Mouse (Mus musculus) midbrain, postnatal 0 days (tissue): ENCODE results near the gene Gm9736. TPM values are rescaled to one million over a fixed set of nuclear protein-coding genes. Genes with fewer than 3 reads are reported as not detected.
"Not testable (repeated sequence)": the region's sequence is repeated elsewhere in the genome, so short reads cannot be mapped to it uniquely, and the experiment has no call there.

Experiments used
- ATAC-seq: fragments of 200-750 bp; cut with Nextera tagmentation; 2 replicates; pipeline ENCODE4 v1.8.0; 2017; ENCODE audit warnings: moderate number of reproducible peaks, mild to moderate bottlenecking, moderate TSS enrichment, moderate library complexity; ENCODE audit not compliant: low FRiP score
- DNase-seq: peaks from one replicate; pipeline ENCODE4 v3.0.0-alpha.2; 2015; ENCODE audit warnings: low spot score
- H3K27ac ChIP-seq: fragments of 300-500 bp; sonication (generic); 2 replicates; pipeline ENCODE4 v1.5.1; 2014; ENCODE audit warnings: low read depth, mild to moderate bottlenecking, low read length, mixed read lengths
- H3K27me3 ChIP-seq: fragments of 300-500 bp; sonication (generic); 2 replicates; pipeline ENCODE4 v1.6.1; 2014; ENCODE audit warnings: low read length, control low read depth, mixed read lengths; ENCODE audit not compliant: insufficient read depth
- H3K36me3 ChIP-seq: fragments of 300-500 bp; sonication (generic); 2 replicates; pipeline ENCODE4 v1.6.1; 2014; ENCODE audit warnings: low read length, control low read depth, mixed read lengths; ENCODE audit not compliant: insufficient read depth
- H3K4me1 ChIP-seq: fragments of 300-500 bp; sonication (generic); 2 replicates; pipeline ENCODE4 v1.6.1; 2014; ENCODE audit warnings: mild to moderate bottlenecking, control low read depth, antibody characterized with exemption, low read length, mixed read lengths; ENCODE audit not compliant: insufficient read depth
- H3K4me2 ChIP-seq: fragments of 300-500 bp; sonication (generic); 2 replicates; pipeline ENCODE4 v1.6.1; 2014; ENCODE audit warnings: low read depth, mild to moderate bottlenecking, low read length, mixed read lengths; ENCODE audit not compliant: poor library complexity, severe bottlenecking
- H3K4me3 ChIP-seq: fragments of 300-500 bp; sonication (generic); 2 replicates; pipeline ENCODE4 v1.5.1; 2014; ENCODE audit warnings: low read depth, mild to moderate bottlenecking, low read length, moderate library complexity
- H3K9ac ChIP-seq: fragments of 300-500 bp; sonication (generic); replicated peaks from 2 replicates; pipeline ENCODE4 v1.6.1; 2014; ENCODE audit warnings: mild to moderate bottlenecking, low read length, moderate library complexity, mixed read lengths; ENCODE audit not compliant: poor library complexity, severe bottlenecking
- H3K9me3 ChIP-seq: fragments of 300-500 bp; sonication (generic); 2 replicates; pipeline ENCODE4 v1.6.1; 2016; ENCODE audit warnings: low read length, control low read depth
- CTCF ChIP-seq: IDR thresholded peaks from 2 replicates; pipeline ENCODE4 v1.5.1; 2016; ENCODE audit warnings: antibody characterized with exemption, mild to moderate bottlenecking
- WGBS: fragments of 180-500 bp; shearing (Covaris S2); extraction: QIAGEN DNeasy Blood & Tissue Kit; methylation state at CpG from one replicate; pipeline ENCODE4 v1.1.7; 2014; 5-methylcytosine and 5-hydroxymethylcytosine counted together
- polyA plus RNA-seq: library from polyadenylated mRNA; unstranded; fragments of >200 nt; fragmentation: Nextera tagmentation; extraction: Ambion mirVana; gene quantifications from 2 replicates; pipeline ENCODE4 v1.2.1, GENCODE M21; 2015
- total RNA-seq: library from RNA; depleted of rRNA; stranded (reverse); fragments of >200 nt; gene quantifications from 2 replicates; pipeline ENCODE4 v1.2.3, GENCODE M21; 2014

Gene Gm9736
- total and polyA plus RNA-seq, 2 experiments from 2014 or later, result not detected

GRCm38 (mm10) chr10:77753448-77753847 lies 2.3 kb upstream of the Gm9736 start:
- DNase-seq (no peak), ATAC-seq (no peak)
- no peaks in the 10 kb centered on the region for H3K9me3 ChIP-seq
- H3K27ac ChIP-seq, result no peak overlapping the region
- no peaks in the 10 kb centered on the region for H3K27me3 ChIP-seq
- TF ChIP-seq CTCF, result peak; percentile 15; the same call in 1 of the 2 replicates
- H3K36me3 ChIP-seq, result no peaks in the 10 kb centered on the region
- no peak overlapping the region for H3K9ac ChIP-seq
- H3K4me3 ChIP-seq, result no peak overlapping the region
- H3K4me2 ChIP-seq, result no peak overlapping the region
- H3K4me1 ChIP-seq, result no peaks in the 10 kb centered on the region

DNA sequence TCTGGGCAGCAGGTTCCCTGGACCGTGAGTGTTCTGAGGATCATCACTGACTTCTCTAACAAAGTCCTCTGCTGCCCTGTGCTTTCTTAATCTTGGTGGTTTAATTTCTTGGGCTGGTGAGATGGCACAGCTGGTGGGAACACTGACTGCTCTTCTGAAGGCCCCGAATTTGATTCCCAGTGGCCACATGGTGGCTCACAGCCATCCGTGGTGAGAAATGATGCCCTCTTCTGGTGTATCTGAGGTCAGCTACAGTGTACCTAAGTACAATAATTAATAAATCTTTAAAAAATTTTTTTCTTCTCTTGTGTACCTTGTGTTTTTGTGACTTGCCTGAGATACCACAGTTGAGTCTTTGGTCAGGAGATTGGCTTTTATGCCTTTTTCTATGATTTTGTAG lies 1.2 kb upstream of the Gm9736 start:
- not testable (repeated sequence) for H3K27ac ChIP-seq, H3K4me2 ChIP-seq, DNase-seq, H3K4me3 ChIP-seq, H3K27me3 ChIP-seq, H3K4me1 ChIP-seq, ATAC-seq, H3K9me3 ChIP-seq, H3K9ac ChIP-seq, H3K36me3 ChIP-seq
- 0 out of 2 replicates have a peak, but pooled peaks have one; percentile 9 for TF ChIP-seq CTCF
- WGBS, result 60% methylated on average over 3 of the region's 3 CpGs

DNA sequence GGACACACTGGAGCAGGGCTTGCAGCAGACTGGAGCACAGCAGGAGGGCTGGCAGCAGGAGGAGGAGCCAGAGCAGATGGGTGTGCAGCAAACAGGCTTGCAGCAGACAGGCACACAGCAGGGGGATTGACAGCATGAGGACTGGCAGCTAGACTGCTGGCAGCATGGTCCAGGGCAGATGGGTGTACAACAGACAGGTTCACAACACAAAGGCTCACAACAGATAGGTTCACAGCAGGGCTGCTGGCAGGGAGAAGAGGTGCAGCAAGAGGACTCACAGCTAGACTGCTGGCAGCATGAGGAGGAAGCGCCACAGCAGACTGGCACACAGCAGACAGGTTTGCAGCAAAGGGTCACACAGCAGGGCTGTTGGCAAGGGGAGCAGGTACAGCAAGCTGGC lies 468 bp downstream of the Gm9736 start:
- H3K27me3 ChIP-seq, H3K36me3 ChIP-seq, H3K4me2 ChIP-seq, H3K4me3 ChIP-seq, H3K27ac ChIP-seq, H3K9ac ChIP-seq, ATAC-seq, DNase-seq, H3K9me3 ChIP-seq, H3K4me1 ChIP-seq: not testable (repeated sequence)
- WGBS, result 63% methylated on average over 1 of the region's 1 CpGs

GRCm38 (mm10) chr10:77741924-77742688 lies 9.0 kb downstream of the Gm9736 start, which contains the start of gene Gm18596:
TSS of gene Gm18596 (minus strand) at chr10:77742638.
- 55% methylated on average over 4 of the region's 5 CpGs for WGBS
- not testable (repeated sequence) for H3K4me2 ChIP-seq, H3K36me3 ChIP-seq, H3K27me3 ChIP-seq, ATAC-seq, H3K4me1 ChIP-seq, H3K9me3 ChIP-seq, H3K9ac ChIP-seq, DNase-seq, H3K4me3 ChIP-seq, H3K27ac ChIP-seq

- Histone ChIP-seq H3K9me3 (no peaks in the 10 kb centered on the region), H3K27ac (no peak overlapping the region), H3K36me3 (no peaks in the 10 kb centered on the region), H3K9ac (no peak overlapping the region), H3K4me1 (no peaks in the 10 kb centered on the region), H3K4me3 (no peak overlapping the region), H3K4me2 (no peak overlapping the region), H3K27me3 (no peaks in the 10 kb centered on the region)
- no peak for TF ChIP-seq CTCF
- no peak for ATAC-seq
- DNase-seq, result no peak
- WGBS, result 93% methylated on average over 4 of the region's 4 CpGs
These were observed 12.2 kb downstream of the Gm9736 start for GRCm38 (mm10) chr10:77738929-77739328.

DNA sequence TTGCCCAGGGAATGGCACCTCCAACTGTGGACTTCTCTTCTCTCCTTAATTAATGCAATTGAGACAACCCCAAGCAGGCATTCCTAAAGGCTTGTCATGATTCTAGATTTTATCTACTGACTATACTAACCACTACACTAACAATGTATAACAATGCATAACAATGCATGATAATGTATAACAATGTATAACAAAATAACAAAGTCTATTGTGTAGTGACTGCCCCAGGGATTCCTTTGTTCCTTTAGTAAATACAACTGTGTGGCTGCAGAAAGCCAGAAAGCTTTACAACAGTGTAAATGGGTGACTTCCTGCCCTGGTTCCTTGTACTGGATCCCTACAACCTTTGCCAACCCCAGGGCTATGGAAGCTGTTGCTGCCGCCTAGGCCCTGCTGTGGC lies 15.2 kb downstream of the Gm9736 start:
- Histone ChIP-seq H3K4me2 (no peak overlapping the region), H3K9ac (no peak overlapping the region), H3K27me3 (no peaks in the 10 kb centered on the region), H3K4me1 (no peaks in the 10 kb centered on the region), H3K9me3 (no peaks in the 10 kb centered on the region), H3K4me3 (no peak overlapping the region), H3K27ac (no peak overlapping the region), H3K36me3 (no peaks in the 10 kb centered on the region)
- TF ChIP-seq CTCF, result no peak
- DNase-seq, result no peak
- ATAC-seq, result no peak
- 93% methylated on average over 1 of the region's 1 CpGs for WGBS
